Mouse (Mus musculus) left cerebral cortex, adult 9 months (tissue): ENCODE measurements around the gene Arpp21.

Experiments used
- DNase-seq, 2 experiments: peaks; one replicate each; pipeline ENCODE4 v3.0.0; 2022; ENCODE audit warnings: low spot score in 2 of 2

Arpp21 gene

DNA sequence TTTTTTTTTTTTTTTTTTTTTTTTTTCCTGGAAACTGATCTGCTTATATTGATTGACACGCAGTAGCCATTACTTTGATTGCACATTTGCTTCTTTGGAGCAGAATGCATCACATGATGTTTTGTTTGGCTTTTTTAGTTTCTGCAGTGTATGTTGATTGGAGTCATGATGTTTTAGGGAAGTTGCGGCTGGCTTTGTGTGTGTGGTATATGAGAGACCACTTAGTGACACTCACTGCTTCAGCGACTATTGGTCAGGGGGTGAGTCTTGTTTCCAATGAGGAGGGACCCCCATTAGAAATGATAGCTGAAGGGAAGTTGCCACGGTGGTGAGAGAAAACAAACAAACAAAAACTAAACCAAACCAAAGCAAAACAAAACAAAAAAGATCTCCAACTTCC, 55.7 kb downstream of the Arpp21 start:
- no peak for DNase-seq

DNA sequence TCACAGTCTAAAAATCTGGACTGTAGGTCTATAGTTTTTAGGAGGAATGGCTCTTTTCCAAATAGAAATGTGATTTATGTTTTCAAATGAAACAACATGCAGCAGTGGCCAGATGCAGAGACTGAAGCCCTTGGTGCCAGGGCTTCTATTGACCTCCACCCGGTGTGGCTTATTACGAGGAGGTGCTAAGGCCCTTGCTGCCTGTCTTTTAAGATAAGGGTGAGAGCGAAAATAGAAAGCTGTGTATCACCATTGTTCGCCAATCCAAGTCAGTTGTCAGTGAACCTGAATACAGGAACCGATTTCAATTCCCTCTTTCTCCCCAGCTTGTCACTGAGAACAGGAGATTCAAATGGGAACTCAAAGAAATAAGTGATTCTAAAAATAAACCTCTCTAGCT, 57.3 kb downstream of the Arpp21 start:
- DNase-seq = no peak

DNA sequence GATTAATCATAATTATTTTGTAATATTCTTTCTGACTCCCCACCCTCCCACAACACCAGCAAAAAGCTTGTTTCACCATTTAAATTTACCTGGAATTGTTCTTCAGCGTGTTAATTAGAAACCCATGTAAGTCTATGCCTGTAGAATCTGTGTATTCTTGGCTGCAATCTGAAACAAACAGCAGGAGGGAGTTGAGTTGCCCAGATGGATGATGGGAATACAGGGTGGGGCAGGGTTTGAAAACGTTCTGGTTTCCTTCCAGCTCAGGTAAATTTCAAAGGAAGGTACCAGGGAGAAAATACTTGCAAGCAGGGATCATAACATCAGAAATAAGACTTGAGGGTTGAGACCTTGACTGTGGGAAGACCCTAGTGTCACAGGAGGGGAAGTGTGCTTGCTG, 58.2 kb downstream of the Arpp21 start:
- DNase-seq = no peak

DNA sequence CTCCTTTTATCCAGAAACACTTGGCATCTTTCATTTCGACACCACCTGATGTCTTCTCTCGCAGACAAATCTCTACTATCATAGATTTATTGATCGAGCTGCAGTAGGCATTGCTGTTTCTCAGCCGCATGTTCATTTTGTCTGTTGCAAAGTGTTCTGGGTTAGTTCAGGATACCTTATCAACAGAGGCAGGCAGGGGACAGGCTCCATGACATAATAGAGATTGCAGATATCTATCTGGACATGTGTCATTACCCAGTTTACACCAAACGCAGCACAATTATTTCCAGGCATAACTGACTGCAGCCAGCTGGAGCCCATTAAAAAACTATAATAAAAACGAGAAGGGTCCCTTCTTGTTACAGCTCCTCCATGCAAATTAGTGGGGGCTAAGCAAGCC, 59.4 kb downstream of the Arpp21 start:
- no peak for DNase-seq

DNA sequence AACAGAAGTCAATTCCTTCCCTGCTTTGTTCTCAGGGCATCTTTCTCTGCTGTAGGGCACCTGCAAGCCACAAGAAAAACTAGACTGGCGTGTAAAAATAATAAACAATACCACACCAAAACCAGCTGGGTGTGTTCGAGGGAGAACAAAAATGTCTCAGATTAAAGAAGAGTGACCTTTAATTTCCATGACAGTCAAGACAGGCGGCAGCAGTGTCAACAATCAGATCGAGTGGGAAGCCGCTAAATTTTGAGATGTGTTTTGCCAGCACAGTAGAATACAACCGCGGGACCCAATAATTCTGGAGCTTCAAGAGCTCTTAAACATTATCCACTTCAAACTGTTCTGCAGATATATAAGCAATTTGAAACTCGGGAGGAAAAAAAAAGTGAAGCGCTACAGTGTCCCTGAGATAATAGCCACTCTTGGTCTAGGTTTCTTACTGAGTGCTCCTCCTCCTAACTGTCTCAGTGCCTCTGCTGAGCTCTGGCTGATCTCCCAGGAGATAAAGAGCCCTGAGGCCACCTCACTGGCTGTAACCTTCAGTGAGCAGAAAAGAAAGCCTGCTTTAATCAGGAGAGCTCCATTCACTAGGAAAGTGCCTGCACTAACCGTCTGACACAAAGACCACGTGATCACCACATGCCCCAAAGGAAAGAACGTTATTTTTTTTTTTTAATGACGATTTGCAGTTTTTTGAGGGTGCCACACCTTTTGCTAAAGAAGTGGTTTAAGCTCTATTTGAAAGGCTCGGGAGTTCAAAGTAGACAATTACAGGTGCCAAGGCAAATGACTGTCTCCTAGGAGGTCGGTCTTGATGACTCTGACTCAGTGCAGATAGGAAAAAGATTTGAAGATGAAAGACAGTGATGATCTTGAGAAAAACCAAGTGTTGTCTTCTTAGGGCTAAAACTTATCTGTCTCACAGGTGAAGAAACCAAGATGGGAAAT, 61.1 kb downstream of the Arpp21 start:
- no peak for DNase-seq

DNA sequence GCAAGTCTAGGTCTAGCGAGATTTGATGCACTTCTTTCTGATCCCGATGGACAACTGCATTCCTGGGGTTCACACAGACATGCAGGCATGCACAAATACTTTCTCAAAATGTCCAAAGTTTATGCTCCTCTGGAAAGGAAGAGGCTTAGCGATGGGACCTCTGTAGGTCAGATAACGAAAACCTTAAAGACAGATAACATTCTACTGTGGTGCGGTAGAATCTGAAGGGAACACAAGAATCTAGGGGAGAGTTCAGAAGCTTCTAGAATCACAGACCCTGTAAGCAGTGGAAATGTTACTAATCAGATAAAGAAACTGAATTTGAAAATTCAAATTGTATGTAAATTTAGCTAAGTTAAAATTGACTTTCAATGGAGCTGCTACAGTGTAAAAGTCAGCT, 62.0 kb downstream of the Arpp21 start:
- DNase-seq = no peak

DNA sequence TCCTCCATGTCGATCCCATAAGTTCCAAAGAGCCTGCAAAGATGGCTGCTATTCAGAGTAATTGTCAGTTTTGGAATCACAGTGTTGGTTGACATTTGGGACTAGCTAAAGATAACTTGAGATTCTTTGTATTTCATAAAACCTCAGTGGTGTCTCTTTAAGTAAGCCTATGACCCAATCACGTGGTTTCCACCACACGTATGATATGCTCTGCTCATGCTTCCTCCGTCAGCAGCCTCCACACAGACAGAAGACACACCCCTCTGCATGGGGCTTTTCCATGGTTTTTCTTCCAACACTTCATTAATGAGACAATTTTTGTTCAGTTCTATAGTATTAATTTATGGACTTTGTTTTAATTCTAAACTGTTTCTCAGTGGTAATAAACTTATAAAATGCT, 71.1 kb downstream of the Arpp21 start:
- no peak for DNase-seq

DNA sequence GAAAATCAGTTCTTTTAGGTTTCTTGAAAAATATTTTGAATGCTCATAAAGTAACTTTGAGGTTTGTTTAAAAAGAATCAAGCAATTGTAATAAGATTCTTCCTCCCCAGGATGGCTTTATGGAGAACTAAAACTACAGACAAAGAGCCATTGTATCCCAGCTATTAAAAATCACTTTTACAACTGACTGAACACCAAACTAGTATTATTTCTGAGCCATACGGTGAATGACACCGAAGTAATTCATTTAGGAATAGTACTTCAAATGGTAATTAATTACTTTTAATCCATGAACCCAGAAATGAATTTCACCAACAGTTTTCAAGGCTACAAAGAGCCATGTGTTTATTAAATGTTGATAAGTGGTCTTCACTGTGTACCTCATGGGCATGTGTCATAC, 74.8 kb downstream of the Arpp21 start:
- no peak for DNase-seq

DNA sequence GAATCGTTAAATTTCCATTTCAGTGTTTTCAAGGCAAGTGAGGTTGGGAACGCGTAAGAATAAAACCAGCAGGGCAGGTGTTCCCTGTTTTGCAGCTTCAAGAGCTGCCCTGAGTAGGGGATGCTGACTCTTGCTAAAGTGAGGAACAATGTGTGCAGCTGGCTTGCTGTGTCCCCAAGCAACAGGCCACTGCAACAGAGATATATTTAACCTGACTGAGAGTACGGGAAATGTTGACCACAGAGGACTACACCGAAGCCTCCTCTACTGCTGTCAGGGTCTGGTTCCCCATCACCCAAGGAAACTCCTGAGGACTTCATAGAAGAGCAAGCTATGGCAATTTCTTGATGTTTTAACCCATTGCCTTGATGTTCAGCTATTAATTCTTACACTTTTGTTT, 81.8 kb downstream of the Arpp21 start:
- no peak for DNase-seq

DNA sequence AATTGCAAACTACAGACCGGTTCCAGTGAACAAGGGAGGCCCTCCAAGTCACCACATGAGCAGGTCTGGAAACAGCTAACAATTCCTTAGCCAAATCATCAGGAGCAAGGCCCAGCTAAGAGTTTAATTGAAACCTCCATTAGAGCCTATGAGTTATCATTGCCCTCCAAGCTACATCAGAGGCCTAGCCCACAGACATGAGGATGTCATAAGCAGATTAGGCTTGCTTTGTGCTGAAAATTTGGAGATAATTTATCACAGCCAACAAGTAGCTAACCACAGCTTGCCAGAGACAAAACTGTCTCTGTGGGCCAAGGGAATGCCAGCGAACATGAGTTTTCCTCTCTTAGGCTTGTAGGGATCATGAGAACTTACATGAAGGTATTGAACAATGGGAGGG, 83.0 kb downstream of the Arpp21 start:
- DNase-seq = no peak

DNA sequence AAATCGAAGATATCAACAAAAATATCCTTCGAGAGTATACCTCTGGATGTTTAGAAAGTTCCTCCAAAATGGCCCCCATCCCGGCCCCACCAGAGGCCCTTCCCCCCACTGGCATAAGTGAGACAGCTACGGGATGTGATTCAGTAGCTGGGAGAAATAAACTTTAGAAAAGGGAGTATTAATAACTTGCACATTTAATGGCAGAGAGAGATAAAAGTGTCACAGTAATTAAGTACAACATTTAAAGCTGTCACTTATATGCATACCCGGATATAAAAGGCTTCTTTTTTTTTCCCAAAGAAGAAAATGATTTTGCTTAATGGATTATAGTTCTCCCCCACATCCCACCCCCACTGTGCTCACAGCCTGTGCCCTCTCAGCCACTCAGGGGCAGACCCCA, 84.6 kb downstream of the Arpp21 start:
- no peak for DNase-seq

DNA sequence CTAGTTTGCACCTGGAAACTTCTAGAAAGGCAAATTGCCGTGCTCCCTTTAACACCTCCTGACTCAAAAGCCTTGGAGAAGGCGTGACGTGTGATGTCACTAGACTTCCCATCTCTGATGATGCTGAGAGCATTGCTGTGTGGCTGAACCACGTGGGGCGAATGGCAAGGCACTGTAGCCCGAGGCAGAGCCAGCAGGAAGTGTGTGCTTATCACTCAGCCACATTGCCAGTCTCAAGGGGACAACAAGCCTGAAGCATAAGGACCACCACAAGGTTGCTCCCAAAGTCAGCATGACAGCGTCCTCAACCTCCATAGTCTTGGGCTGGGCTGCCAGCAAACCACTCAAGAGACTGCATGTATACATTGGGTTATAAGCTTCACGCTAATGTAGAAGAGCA, 95.1 kb downstream of the Arpp21 start:
- no peak for DNase-seq

DNA sequence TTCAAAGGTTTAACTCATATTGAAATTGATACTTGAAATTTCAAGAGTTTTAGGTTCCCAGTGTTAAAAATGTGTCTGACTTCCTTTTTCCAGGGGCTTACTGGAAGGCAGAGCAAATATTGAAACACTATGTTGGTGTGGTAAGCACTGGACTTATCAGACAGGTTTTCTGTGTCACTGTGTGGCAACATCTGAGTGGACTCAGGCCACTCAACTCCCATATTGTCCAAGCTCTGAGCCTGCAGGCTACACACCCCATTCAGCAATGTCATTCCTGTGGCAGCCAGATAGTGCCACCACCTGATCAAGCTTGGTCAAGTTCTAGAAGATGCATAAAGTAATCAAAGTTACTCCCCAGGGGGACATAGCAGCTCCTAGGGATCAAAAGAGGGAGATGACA, 97.9 kb downstream of the Arpp21 start:
- no peak for DNase-seq

DNA sequence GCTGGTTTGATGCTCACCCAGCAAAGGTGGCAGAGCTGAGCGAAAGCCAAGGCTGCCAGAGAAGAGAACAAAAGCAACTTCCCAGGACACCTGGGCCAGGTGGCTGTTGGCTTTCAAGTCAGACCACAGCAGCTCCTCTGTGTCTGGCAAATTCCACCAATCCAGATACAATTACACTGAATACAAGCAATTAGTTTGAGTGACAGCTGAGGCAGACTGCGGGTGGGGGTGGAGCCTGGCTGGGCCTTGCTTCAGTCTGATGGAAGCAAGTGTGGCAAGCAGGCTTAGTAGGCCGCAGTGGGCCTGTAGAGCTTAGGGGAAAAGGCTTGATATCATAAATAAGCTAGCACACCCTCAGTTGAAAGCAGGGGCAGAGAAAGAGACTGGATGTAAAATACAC, 104.9 kb downstream of the Arpp21 start:
- DNase-seq = no peak

DNA sequence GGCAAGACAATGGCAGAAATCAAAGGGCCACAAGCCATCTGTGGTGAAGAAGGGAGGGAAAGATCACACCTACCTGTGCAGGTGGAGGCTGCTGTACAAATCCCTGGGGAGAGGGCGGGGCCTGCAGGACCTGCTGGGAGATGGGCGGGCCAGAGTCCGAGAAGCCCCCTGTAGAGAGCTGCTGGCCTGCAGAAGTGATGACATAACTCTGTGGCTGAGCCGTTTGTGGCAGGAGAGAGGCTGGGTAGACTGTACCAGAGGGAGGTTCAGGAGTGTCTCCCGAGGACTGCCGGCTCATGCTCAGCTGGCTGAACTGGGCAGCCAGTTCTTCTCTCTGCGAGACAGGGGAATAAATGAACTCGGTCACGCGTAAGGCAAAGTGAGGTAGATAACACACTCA, 111.1 kb downstream of the Arpp21 start:
- no peak for DNase-seq

DNA sequence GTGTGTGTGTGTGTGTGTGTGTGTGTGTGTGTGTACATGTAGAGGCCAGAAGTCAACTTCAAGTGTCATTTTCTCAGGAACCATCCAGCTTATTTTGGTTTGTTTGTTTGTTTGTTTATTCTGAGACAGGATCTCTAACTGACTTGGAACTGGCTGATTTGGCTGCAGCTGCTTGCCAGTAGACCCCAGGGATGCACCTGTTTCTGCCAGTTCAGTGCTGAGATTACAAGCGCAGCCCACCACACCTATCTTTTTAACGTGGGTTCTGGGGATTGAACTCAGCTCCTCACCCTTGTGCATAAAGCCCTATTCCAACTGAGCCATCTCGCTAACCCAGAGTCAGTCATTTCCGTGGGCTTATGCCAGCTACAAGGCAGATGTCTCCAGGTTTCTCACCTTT, 111.6 kb downstream of the Arpp21 start:
- DNase-seq = no peak

DNA sequence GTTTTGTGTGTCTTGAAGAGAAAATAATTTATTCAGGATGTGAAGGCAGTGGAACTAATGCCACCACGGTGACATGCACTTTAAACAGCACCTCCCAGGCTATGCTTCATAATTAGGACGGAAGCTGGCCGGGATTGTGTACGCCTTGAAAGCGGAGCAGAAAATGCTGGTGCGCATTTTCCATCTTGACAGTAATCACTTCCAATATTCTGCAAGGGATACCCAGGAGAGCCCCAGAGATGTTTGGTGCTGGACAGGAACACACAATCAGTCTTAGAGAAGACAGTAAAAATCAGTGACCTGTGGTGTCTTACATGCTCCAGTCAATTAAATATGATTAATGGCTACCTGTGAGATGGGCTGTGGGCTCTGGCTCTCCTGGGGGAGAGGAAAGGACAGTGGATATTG, 112.3 kb downstream of the Arpp21 start:
- DNase-seq = no peak

DNA sequence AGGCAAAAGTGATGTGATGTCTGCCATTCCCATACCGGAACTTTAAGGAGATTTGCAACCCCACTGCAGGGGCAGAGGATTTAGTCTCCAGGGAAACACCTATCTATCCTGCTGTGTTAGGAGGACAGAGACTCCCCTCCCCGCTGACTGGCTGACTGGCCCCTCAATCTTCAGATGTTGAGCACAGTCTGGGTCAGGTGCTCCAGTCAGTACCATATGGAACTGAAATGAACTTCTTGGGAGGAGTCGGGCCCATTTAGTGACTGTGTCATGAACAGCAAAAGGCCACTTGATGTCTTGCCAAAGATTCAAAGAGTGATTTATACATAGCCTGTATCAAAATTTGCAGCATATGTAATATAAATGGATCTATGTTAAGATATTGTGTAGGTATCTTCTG, 116.2 kb downstream of the Arpp21 start:
- no peak for DNase-seq

DNA sequence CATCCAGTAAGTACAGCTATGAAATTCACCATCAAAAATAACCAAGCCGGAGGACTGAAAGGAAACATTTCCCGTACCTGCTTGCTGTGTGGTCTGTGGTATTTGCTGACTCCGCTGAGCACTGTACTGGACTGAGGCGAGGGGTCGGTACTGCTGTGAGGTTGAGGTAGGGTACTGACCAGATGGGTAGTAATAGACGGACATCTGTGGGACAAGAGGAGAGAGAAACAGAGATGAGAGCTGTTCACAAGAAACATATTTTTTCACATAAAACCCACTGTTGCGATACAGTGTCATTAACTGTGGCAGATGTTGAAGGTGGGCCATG, 116.7 kb downstream of the Arpp21 start:
- no peak for DNase-seq

DNA sequence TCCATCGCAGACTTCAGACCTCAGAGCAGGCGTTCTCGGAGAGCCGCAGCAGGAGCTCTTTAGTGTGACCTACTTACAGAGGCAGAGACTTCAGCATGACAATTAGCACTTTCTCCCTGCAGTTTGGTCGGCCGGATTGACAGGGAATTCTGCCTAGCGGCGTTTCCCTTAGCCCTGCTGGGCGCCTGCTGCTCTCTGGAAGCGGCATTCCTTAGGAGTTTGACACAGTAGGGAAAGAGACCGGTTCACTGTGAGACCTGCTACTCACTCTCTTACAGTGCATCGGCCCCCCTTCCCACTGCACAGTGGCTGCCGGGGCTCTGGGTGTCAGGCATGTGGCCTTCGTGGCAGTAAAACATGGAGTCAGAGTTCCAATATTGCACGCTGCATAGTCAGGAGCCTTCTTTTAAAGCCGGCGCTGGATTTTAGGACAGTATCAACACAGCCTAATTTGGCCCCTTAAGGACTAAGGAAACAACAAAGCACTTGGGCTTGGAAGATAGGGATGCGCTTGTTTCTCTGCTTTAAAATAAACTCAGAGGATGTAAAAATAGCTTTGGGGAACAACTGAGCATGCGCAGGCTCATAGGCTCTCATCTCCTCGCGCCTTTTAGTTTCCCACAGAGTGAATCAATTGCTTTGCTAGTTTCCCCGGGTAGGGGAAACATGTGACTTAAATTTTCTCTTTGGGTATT, 117.2 kb downstream of the Arpp21 start:
- peak in 1 of 2 experiments; percentile 62 for DNase-seq

DNA sequence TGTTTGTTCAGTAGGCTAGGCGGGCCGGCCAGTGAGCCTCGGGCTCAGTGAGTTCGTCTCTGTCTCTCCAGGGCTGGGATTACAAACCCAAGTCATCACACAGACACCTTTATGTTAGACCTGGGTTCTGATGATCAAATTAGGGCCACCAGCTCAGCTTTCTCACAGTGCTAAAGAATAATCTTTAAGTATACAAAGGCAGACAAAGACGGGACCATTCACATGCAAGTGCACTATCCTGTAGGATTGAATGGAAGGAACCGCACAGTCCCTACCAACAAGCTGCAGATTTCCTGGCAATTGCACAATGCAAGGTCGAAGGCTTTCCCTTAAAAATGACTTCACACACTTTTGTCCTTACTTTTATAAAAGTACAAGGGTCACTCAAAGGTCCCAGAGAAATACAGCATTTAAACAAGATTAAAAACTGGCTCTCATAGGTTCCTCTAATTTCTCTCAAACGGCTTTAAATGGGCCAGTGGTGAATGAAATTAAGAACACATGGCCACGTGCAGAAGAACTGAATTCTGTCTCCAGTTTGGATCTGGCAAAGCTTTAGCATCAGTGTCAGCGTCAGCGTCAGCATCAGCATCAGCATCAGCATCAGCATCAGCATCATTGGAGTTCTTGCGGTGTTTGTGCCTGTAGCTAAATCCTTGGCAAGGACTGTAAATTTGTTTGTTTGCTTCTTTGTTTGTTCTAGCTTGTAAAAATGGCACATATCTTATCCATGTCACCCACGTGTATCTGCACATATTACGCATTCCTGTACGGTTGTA, 117.9 kb downstream of the Arpp21 start:
- DNase-seq = no peak

DNA sequence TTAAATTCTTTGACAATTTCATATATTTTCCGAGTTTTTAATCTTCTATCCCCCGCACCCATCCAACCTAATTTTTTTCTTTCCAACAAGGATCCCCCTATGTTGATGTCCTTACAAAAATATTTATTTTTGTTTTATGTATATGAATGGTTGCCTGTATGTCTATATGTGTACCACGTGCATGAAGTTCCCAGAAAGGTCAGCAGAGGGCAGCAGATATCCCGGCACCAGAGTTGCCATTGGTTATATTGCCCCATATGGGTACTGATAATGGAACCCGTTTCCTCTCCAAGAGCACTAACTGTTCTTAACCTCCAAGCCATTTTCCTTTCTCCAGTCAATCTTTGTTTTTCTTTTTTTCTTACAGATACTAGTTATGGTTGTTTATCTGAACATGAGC, 124.1 kb downstream of the Arpp21 start:
- DNase-seq = no peak

DNA sequence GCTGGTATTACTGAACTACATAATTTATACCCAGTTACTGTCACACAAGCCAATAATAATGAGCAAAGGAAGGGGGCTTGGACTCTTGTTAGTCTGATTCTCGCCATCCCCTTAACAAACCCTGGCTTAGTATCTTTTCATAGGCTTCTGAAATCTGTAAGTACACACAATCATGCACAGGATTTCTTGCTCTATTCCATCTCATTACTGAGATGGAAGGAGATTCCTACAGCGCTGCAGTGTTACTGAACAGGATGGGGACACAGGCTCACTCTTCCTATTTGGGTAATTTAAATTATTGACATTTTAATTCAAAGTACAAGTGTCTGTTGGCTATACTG, 132.9 kb downstream of the Arpp21 start:
- no peak for DNase-seq
